Mouse (Mus musculus) C2C12 (cell line): Measurements from ENCODE around the gene Gse1. TPM values are rescaled to one million over a fixed set of nuclear protein-coding genes. Genes with fewer than 3 reads are reported as not detected.

Experiments used
- H3K27me3 ChIP-seq: one replicate; pipeline ENCODE4 v1.6.1; 2011; ENCODE audit not compliant: control insufficient read depth, insufficient read depth, insufficient read length
- H3K36me3 ChIP-seq: one replicate; pipeline ENCODE4 v1.6.1; 2011; ENCODE audit not compliant: control insufficient read depth, insufficient read depth
- H3K4me3 ChIP-seq: one replicate; pipeline ENCODE4 v1.5.1; 2011; ENCODE audit warnings: mild to moderate bottlenecking, control low read depth; ENCODE audit not compliant: poor library complexity, insufficient read depth, severe bottlenecking
- H3K79me2 ChIP-seq: one replicate; pipeline ENCODE4 v1.6.1; 2011; ENCODE audit not compliant: control insufficient read depth, insufficient read depth
- H3K79me3 ChIP-seq: one replicate; pipeline ENCODE4 v1.6.1; 2011; ENCODE audit warnings: low read depth, control low read depth
- H3ac ChIP-seq: one replicate; pipeline ENCODE3; 2011; ENCODE audit warnings: low read depth; ENCODE audit not compliant: control insufficient read depth, insufficient read length
- CEBPB ChIP-seq: IDR thresholded peaks from one replicate; pipeline ENCODE4 v1.6.1; 2011; ENCODE audit warnings: low read depth, mild to moderate bottlenecking, control low read depth, moderate library complexity
- CTCF ChIP-seq: IDR thresholded peaks from one replicate; pipeline ENCODE4 v1.5.1; 2011; ENCODE audit not compliant: control insufficient read depth, insufficient read depth, insufficient read length
- FOSL1 ChIP-seq: IDR thresholded peaks from one replicate; pipeline ENCODE4 v1.8.0; 2011; ENCODE audit warnings: mild to moderate bottlenecking, low read length; ENCODE audit not compliant: poor library complexity, insufficient read depth, severe bottlenecking
- MAX ChIP-seq: IDR thresholded peaks from one replicate; pipeline ENCODE4 v1.6.1; 2011; ENCODE audit warnings: mild to moderate bottlenecking, control low read depth
- MYOD1 ChIP-seq: IDR thresholded peaks from one replicate; pipeline ENCODE4 v1.6.1; 2011; ENCODE audit warnings: low read depth; ENCODE audit not compliant: control insufficient read depth, insufficient read length
- MYOG ChIP-seq: IDR thresholded peaks from one replicate; pipeline ENCODE4 v1.6.1; 2011; ENCODE audit not compliant: control insufficient read depth, insufficient read length; ENCODE audit errors: extremely low read depth
- USF1 ChIP-seq: IDR thresholded peaks from one replicate; pipeline ENCODE4 v1.6.1; 2011; ENCODE audit warnings: low read depth, mild to moderate bottlenecking, control low read depth, moderate library complexity
- polyA plus RNA-seq: library from polyadenylated mRNA; unstranded; fragments of >200 nt; fragmentation: generic; extraction: Trizol; gene quantifications from one replicate; pipeline ENCODE4 v1.2.1, GENCODE M21; 2012; ENCODE audit warnings: missing spikeins

The Gse1 gene
- polyA plus RNA-seq, 1 experiment: 15.6 TPM

DNA sequence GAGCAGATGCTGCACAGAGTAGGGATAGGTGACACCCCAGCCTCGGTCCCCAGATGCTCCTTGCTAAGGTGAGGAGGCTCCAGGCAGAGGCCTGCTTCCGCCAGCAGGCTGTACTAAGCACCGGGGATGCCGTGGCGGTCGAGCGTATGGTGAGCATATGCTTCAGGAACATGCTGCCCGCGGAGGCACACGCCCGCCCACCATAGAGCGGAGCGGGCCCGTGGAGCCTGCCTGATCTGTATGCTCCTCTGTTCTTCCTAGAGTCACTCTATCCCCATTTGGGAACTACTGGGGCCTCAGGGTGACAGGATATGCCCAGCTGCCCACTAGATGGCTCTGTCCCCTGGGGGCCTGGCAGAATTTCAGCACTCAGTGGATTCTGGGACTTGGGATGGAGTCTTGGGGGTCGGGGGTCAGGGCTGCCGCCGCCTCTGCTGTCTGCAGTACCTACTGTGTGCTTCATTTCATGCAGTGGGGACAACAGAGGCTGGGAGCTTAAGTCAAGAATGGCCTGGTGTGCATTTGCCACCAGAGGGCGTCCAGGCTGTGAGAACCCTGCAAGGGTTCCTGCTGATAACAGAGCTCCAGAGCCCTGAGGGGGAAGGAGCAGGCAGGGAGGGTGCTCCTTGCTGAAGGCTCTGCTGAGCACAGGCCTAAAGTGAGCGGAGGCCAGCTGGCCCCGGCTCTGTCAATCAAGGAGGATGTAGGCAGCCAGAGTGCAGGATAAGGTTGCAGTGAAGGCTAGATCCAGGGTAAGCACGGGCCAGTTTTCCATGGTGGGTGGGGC, 60.1 kb downstream of the Gse1 start:
- Histone ChIP-seq H3K4me3 (no peak overlapping the region), H3K36me3 (peaks cover 5% of the 10 kb centered on the region), H3K27me3 (no peaks in the 10 kb centered on the region), H3K79me2 (peaks cover 49% of the 10 kb centered on the region), H3ac (no peak overlapping the region), H3K79me3 (peaks cover 5% of the 10 kb centered on the region)
- TF ChIP-seq CEBPB: no peak
- TF ChIP-seq CTCF: peak; percentile 56

DNA sequence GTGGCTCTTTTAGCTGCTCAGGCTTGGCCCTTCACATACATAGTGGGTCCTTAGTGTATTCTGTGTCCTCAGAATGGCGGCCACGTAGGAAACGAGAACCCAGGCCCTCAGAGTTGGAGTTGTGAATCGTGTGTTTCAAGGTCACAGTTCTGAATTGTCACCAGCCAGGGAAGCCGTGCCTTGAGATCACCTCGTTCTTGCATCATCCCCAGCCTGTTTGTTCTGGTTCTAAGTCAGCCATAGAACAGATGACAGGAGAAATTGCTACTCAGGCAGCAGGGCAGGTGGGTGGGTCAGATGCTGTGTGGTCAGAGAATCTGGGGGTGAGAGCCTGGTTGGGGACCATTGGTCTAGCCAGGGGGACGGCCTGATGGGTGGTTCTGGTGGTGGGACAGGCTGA, 60.9 kb downstream of the Gse1 start:
- H3K4me3 ChIP-seq: no peak overlapping the region
- peaks cover 49% of the 10 kb centered on the region for H3K79me2 ChIP-seq
- no peak overlapping the region for H3ac ChIP-seq
- peaks cover 5% of the 10 kb centered on the region for H3K79me3 ChIP-seq
- no peak for TF ChIP-seq MYOG
- no peak for TF ChIP-seq MYOD1
- no peak for TF ChIP-seq USF1
- TF ChIP-seq CTCF: no peak
- TF ChIP-seq CEBPB: no peak
- TF ChIP-seq MAX: no peak
- no peak for TF ChIP-seq FOSL1
- peaks cover 5% of the 10 kb centered on the region for H3K36me3 ChIP-seq
- H3K27me3 ChIP-seq: no peaks in the 10 kb centered on the region

DNA sequence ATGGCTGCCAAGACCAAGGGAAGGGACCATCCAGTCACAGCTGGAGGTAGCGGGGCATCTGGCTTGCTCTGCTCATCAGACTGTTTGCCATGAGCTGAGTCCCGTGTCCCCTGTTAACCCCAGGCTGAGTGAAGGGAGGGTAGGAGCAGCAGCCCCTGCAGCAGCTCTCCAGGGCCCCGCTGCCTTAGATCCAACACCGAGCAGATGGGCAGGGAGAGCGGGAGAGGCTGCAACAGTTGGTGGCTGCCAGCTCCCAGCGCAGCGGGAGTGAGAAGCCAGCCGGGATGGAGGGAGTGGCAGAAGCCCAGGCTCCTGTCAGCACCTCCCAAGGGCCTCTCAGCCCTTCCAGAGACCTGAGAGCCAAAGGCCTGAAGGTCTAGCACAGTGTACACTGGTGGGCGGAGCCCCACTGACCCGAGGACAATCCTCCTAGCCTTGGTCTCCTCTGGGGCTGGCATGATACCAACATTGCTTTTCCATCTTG, 61.5 kb downstream of the Gse1 start:
- Histone ChIP-seq H3ac (no peak overlapping the region), H3K36me3 (peaks cover 5% of the 10 kb centered on the region), H3K79me3 (peaks cover 4% of the 10 kb centered on the region), H3K79me2 (peaks cover 49% of the 10 kb centered on the region), H3K4me3 (no peak overlapping the region), H3K27me3 (no peaks in the 10 kb centered on the region)
- TF ChIP-seq MAX: no peak
- no peak for TF ChIP-seq USF1
- TF ChIP-seq MYOD1: no peak
- TF ChIP-seq MYOG: no peak
- no peak for TF ChIP-seq CTCF
- no peak for TF ChIP-seq FOSL1
- TF ChIP-seq CEBPB: no peak

DNA sequence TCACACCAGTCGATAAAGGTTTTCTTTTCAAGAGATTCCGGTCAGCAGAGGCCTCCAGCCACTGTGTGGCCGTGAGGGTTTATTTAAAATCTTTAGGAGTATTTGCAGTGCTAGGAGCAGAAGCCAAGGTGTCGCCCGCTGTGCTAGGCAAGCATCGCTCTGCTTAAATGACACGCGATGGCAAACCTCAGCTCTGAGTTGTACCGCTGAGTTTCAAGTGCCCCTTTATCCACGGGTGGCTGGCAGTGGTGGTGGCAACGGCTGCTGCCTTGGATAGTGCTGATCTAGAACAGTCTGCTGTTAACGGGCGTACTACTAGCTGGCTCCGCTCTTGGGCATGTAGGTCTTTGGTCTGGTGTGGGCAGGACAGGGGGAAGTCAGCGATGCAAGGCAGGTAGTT, 62.4 kb downstream of the Gse1 start:
- no peak overlapping the region for H3K4me3 ChIP-seq
- peaks cover 3% of the 10 kb centered on the region for H3K79me3 ChIP-seq
- H3K27me3 ChIP-seq: no peaks in the 10 kb centered on the region
- H3ac ChIP-seq: no peak overlapping the region
- peaks cover 5% of the 10 kb centered on the region for H3K36me3 ChIP-seq
- TF ChIP-seq CEBPB: no peak
- TF ChIP-seq MYOG: no peak
- no peak for TF ChIP-seq USF1
- TF ChIP-seq MAX: no peak
- TF ChIP-seq MYOD1: no peak
- H3K79me2 ChIP-seq: peaks cover 45% of the 10 kb centered on the region

DNA sequence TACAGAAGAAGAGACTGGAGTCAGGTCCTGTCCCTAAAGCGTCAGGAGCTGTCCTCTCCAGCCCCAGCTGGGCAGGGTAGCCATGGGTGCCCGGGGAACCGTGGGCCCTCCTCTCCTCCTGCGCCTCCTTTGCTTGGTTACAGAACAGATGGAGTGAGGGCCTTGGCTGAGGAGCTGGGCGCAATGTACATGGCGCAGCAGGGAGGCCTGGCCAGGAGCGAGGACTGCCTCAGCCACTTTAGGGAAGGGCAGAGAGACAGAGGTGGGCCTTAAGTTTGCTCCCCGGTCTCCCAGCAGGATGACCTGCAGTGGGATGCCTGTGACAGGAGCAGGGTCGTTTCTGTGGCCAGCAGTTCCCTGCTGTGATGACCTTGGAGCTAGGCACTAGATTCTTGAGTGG, 63.4 kb downstream of the Gse1 start:
- H3K27me3 ChIP-seq: no peaks in the 10 kb centered on the region
- TF ChIP-seq FOSL1: no peak
- no peak for TF ChIP-seq MYOD1
- TF ChIP-seq CTCF: no peak
- no peak for TF ChIP-seq CEBPB
- H3K36me3 ChIP-seq: no peaks in the 10 kb centered on the region
- H3K79me2 ChIP-seq: peaks cover 36% of the 10 kb centered on the region
- H3K79me3 ChIP-seq: peaks cover 3% of the 10 kb centered on the region
- H3ac ChIP-seq: no peak overlapping the region
- H3K4me3 ChIP-seq: no peak overlapping the region

DNA sequence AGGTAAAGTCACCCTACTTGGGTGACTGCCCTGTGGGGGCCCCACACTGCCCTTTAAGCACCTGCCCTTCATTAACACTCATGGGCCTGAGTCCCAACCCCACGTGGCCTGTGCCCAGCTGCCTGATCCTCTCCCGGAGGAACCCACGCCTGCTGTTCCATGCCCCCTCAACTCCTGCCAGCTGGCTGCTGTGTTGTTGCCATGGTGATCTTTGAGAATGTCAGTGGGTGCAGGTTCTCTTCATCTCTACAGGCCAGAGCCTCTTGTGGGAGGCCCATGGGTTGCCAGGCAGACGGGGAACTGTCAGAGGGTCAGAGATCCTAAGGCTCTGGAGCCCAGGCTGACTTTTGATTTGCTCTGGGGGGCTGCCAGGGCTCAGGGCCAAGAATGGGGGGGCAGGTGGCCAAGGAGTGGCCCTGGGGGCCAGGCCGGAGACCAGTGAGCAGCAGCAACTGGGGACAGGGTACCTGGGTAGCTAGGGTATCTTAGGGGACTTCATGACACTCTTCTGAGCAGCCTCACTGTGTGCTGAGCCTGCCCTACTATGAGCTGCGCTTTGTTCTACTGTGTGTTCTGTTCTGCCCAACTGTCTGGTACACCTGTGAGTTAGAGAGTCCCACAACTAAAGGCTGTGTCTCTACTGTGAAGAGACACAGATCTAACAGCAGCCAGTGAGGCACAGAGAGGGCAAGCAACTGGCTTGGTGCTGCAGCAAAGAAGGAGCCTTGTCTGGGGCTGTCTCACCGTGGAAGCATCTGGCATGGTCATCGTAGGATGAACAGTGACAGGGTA, 64.3 kb downstream of the Gse1 start:
- TF ChIP-seq MYOG (no peak), FOSL1 (no peak), CEBPB (no peak), USF1 (no peak), MYOD1 (no peak), CTCF (no peak), MAX (no peak)
- Histone ChIP-seq H3K79me2 (peaks cover 31% of the 10 kb centered on the region), H3ac (no peak overlapping the region), H3K27me3 (no peaks in the 10 kb centered on the region), H3K36me3 (no peaks in the 10 kb centered on the region), H3K79me3 (peaks cover 3% of the 10 kb centered on the region), H3K4me3 (no peak overlapping the region)
